Mouse (Mus musculus) forebrain, embryonic 15.5 days (tissue): Measurements from ENCODE around the gene Dse. TPM values are rescaled to one million over a fixed set of nuclear protein-coding genes. Genes with fewer than 3 reads are reported as not detected.

Experiments
- ATAC-seq: fragments of 200-750 bp; cut with Nextera tagmentation; replicated peaks from 2 replicates; pipeline ENCODE4 v1.8.0; 2017; ENCODE audit warnings: mild to moderate bottlenecking, moderate TSS enrichment, moderate library complexity
- H3K27ac ChIP-seq: fragments of 300-500 bp; sonication (generic); replicated peaks from 2 replicates; pipeline ENCODE4 v1.5.1; 2015; ENCODE audit warnings: mild to moderate bottlenecking, inconsistent platforms
- H3K27me3 ChIP-seq: fragments of 300-500 bp; sonication (generic); 2 replicates; pipeline ENCODE4 v1.6.1; 2015; ENCODE audit warnings: inconsistent platforms
- H3K36me3 ChIP-seq: fragments of 300-500 bp; sonication (generic); 2 replicates; pipeline ENCODE4 v1.6.1; 2015; ENCODE audit warnings: mild to moderate bottlenecking, inconsistent platforms
- H3K4me1 ChIP-seq: fragments of 300-500 bp; sonication (generic); 2 replicates; pipeline ENCODE4 v1.6.1; 2015; ENCODE audit warnings: inconsistent platforms
- H3K4me2 ChIP-seq: fragments of 300-500 bp; sonication (generic); replicated peaks from 2 replicates; pipeline ENCODE4 v1.6.1; 2015; ENCODE audit warnings: mild to moderate bottlenecking, inconsistent platforms
- H3K4me3 ChIP-seq: fragments of 300-500 bp; sonication (generic); 2 replicates; pipeline ENCODE4 v1.5.1; 2015; ENCODE audit warnings: mild to moderate bottlenecking, inconsistent platforms
- H3K9ac ChIP-seq: fragments of 300-500 bp; sonication (generic); replicated peaks from 2 replicates; pipeline ENCODE4 v1.6.1; 2015; ENCODE audit warnings: mild to moderate bottlenecking, inconsistent platforms
- H3K9me3 ChIP-seq: fragments of 300-500 bp; sonication (generic); 2 replicates; pipeline ENCODE4 v1.6.1; 2016; ENCODE audit warnings: inconsistent platforms
- WGBS: fragments of 180-500 bp; shearing (Covaris S2); methylation state at CpG from one replicate; pipeline ENCODE4 v1.1.7; 2015; ENCODE audit warnings: mixed read lengths; 5-methylcytosine and 5-hydroxymethylcytosine counted together
- polyA plus RNA-seq: library from polyadenylated mRNA; unstranded; fragments of >200 nt; fragmentation: Nextera tagmentation; extraction: Ambion mirVana; gene quantifications from 2 replicates; pipeline ENCODE4 v1.2.1, GENCODE M21; 2015

Gene Dse
- polyA plus RNA-seq, 1 experiment from 2014 or later, result 4.7 TPM

DNA sequence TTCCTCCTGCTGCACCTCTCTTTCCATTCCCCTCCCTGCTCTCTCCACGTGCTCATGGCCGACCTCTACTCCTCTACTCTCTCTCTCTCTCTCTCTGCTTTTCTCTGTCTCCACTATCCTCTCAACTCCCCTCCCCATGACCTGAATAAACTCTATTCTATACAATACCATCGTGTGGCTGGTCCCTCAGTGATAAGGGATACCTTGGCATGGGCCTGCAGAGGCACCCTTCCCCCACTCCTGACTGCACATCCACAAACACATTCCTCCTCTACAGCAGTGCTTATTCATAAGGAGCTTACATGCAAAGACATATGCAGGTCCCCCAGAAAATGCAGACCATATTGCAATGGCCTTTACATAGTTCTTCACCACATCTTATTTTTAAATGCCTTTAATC, 16.1 kb upstream of the Dse start:
- WGBS, result 57% methylated on average over 3 of the region's 3 CpGs
- no peak overlapping the region for H3K27ac ChIP-seq
- H3K27me3 ChIP-seq, result no peaks in the 10 kb centered on the region
- H3K4me1 ChIP-seq, result no peaks in the 10 kb centered on the region
- H3K9me3 ChIP-seq, result no peaks in the 10 kb centered on the region
- H3K4me3 ChIP-seq, result no peak overlapping the region
- H3K36me3 ChIP-seq, result no peaks in the 10 kb centered on the region
- no peak overlapping the region for H3K9ac ChIP-seq
- ATAC-seq, result no peak
- H3K4me2 ChIP-seq, result no peak overlapping the region

DNA sequence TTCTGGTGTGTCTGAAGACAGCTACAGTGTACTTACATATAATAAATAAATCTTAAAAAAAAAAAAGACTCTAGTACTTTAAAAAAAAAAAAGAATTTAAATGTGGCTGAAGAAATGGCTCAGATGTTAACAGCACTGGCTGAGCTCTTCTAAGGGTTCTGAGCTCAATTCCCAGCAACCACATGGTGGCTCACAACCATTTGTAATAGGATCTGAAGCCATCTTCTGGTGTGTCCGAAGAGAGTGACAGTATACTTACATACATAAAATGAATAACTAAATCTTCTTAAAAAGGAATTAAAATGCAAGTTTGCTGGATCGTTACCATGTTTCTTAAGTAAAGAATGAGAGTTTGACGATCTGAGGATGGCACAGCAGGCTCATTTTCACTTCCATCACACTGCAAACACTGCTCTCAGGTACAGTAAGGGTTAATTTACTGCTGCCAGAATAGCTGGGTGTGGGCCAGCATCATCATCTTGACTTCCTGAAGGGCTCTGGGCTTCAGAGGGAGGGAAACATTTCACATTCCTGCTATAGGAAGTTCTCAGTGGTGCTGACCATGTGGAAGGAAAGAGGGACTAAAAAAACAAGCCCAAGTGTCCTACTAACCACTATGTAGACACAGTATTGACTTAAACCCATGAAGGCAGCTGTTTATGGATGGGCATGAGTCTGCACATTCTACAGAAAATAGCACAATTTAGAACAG, 14.6 kb upstream of the Dse start:
- H3K27ac ChIP-seq, result no peak overlapping the region
- no peaks in the 10 kb centered on the region for H3K9me3 ChIP-seq
- no peak overlapping the region for H3K9ac ChIP-seq
- H3K36me3 ChIP-seq, result no peaks in the 10 kb centered on the region
- no peaks in the 10 kb centered on the region for H3K4me1 ChIP-seq
- H3K4me3 ChIP-seq, result no peak overlapping the region
- WGBS, result 73% methylated on average over 3 of the region's 3 CpGs
- no peaks in the 10 kb centered on the region for H3K27me3 ChIP-seq
- H3K4me2 ChIP-seq, result no peak overlapping the region
- ATAC-seq, result no peak

DNA sequence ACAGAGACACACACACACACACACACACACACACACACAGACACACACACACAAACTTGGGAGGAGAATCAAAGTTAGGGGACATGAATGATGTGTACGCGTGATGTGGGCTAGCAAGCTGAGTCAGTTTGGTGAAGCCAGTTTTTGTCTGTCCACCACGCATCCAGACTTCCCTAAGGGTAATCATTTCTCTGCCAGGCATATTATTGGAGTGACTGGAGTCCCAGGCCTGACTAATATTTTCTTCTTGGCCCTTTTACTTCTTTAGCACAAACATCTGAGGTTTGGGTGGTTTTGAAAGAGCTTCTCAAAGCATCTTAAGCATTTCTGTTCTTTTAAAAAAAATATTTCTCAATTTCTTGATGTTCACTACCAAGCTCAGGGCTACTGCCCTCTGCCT, 10.7 kb upstream of the Dse start:
- Histone ChIP-seq H3K27ac (no peak overlapping the region), H3K4me2 (no peak overlapping the region), H3K4me3 (no peak overlapping the region), H3K4me1 (no peaks in the 10 kb centered on the region), H3K36me3 (no peaks in the 10 kb centered on the region), H3K27me3 (no peaks in the 10 kb centered on the region), H3K9ac (no peak overlapping the region), H3K9me3 (no peaks in the 10 kb centered on the region)
- ATAC-seq, result no peak
- WGBS, result 95% methylated on average over 3 of the region's 3 CpGs

DNA sequence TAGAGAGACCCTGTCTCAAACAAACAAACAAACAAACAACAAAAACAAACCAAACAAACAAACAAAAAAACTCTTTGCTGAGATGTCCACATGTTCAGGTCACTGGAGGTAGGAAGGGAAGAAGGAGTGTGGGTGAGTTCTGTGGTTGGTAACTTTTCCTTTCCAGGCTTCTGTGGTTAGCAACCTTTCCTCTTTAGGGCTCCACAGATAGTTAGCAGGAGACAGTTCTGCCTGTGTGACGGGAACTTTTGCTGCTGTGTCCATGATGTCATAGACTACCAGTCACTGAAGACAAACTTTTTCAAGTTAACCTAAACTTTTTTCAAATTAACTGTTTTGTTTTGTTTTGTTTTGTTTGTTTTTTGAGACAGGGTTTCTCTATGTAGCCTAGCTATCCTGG, 8.2 kb upstream of the Dse start:
- 90% methylated on average over 1 of the region's 1 CpGs for WGBS

DNA sequence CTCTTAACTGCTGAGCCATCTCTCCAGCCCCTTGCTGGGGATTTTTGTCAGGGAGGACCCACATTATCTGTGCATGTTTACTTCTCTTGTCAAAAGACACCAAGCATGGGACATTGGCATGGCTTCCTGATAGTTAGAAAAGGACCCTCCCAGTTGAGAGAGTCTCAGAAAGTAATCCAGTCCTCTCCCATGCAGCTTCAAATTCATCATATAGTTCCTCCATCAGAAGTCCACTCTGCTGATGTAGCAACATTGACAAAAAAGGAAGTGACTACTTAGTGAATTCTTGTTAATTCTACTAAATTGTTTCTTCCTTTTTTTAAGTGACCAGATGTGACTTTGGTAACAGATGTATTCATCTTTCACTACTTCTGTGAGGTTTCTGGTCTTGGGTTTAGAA, 2.4 kb upstream of the Dse start:
- H3K27me3 ChIP-seq, result no peaks in the 10 kb centered on the region
- H3K4me2 ChIP-seq, result no peak overlapping the region
- no peaks in the 10 kb centered on the region for H3K36me3 ChIP-seq
- no peaks in the 10 kb centered on the region for H3K9me3 ChIP-seq
- no peak for ATAC-seq
- peaks cover 11% of the 10 kb centered on the region for H3K4me1 ChIP-seq
- H3K9ac ChIP-seq, result no peak overlapping the region
- H3K27ac ChIP-seq, result no peak overlapping the region
- H3K4me3 ChIP-seq, result no peak overlapping the region

More for the DNA sequence above, 8.2 kb upstream of the Dse start:
- no peak overlapping the region for H3K4me3 ChIP-seq
- H3K4me1 ChIP-seq, result no peaks in the 10 kb centered on the region
- no peaks in the 10 kb centered on the region for H3K9me3 ChIP-seq
- no peak overlapping the region for H3K4me2 ChIP-seq
- H3K9ac ChIP-seq, result no peak overlapping the region
- H3K27ac ChIP-seq, result no peak overlapping the region
- H3K27me3 ChIP-seq, result no peaks in the 10 kb centered on the region
- H3K36me3 ChIP-seq, result no peaks in the 10 kb centered on the region
- ATAC-seq, result no peak

DNA sequence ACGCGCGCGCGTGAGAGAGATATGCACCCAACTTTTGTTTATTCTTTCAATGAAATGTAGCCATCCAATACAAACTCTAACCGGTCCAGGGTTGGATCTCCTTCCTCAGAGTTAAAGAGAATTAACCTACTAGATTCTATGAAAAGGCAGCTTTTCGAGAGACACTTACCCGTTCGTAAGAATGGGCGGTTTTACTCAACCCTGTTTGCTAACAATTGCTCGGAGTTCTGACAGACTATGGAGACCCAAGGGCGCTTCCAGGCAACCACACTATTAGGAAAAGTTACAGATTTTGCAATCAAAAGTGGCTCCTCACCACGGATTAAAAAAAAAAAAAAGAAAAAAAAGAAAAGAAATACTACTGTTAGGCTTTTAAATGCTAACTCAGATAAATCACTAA, 516 bp upstream of the Dse start:
- no peak overlapping the region for H3K9ac ChIP-seq
- WGBS, result 4% methylated on average over 13 of the region's 13 CpGs
- no peak overlapping the region for H3K27ac ChIP-seq

DNA sequence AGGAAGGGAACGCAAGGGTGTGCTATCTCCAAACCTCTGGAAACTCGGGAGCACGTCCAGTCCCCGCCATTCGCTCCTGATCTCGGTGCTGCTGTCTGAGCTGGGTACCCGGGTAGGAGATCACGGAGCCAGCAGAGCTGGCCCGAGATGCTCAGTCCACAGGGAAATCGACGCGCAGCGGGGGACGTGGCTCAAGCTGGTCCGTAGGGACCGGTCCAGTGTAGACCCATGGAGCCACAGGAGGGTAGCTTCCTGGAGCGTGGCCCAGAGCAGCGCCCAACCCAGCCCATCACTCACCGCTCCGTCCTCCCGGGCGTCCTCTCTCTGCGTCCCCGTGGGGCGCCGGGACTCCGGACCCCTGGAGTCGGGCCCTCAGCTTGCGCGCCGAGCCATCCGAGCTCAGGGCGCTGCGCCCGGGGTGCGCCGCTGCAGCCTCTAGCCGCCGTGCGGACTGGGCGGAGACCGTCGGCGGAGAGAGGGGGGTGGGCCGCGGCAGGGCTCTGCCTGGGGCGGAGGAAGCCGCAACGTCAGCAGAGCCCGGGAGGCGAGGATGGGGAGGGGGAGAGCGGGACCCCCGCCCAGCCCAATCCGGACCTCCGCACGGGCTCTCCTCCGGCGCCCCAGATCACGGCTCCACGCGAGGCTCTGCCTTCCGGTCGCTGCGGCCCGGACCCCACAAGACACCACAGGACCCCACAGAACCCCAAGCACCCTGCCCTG, 572 bp downstream of the Dse start:
- Histone ChIP-seq H3K4me3 (peak overlapping the region; percentile 86), H3K4me1 (peaks cover 11% of the 10 kb centered on the region), H3K36me3 (no peaks in the 10 kb centered on the region), H3K9ac (peak overlapping the region; percentile 89), H3K9me3 (no peaks in the 10 kb centered on the region), H3K27me3 (no peaks in the 10 kb centered on the region), H3K4me2 (peak overlapping the region; percentile 91), H3K27ac (peak overlapping the region; percentile 61)
- peak; percentile 97 for ATAC-seq
- WGBS, result under 1% methylated on average over 60 of the region's 65 CpGs

More for the DNA sequence above, 516 bp upstream of the Dse start:
- peak overlapping the region; percentile 91 for H3K4me2 ChIP-seq
- H3K36me3 ChIP-seq, result no peaks in the 10 kb centered on the region
- H3K9me3 ChIP-seq, result no peaks in the 10 kb centered on the region
- ATAC-seq, result no peak
- H3K4me1 ChIP-seq, result peaks cover 11% of the 10 kb centered on the region
- no peaks in the 10 kb centered on the region for H3K27me3 ChIP-seq
- H3K4me3 ChIP-seq, result peak overlapping the region; percentile 86

DNA sequence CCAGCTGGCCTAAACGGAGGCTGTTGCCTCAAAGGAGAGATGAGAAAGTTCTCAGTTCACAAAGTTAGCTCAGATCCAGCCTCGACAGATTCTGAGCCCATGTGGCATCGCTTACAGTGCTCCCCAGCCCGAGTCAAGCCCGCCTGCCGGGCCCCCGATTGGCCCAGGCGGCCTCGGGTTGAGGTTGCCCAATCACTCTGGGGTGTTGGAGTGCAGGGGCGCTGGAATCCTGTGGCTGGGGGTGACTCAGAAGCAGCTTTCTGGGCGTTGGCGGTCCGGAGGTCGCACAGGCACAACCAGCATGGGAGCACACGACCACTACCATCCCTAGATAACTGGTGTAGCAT, 1.1 kb downstream of the Dse start:
- Histone ChIP-seq H3K36me3 (no peaks in the 10 kb centered on the region), H3K27ac (peak overlapping the region; percentile 61; the same call in 1 of the 2 replicates), H3K27me3 (no peaks in the 10 kb centered on the region), H3K4me3 (peak overlapping the region; percentile 86), H3K9me3 (no peaks in the 10 kb centered on the region), H3K4me2 (peak overlapping the region; percentile 91), H3K4me1 (peaks cover 11% of the 10 kb centered on the region), H3K9ac (peak overlapping the region; percentile 89)
- no peak; the same call in 1 of the 2 replicates for ATAC-seq
- WGBS, result 0% methylated on average over 15 of the region's 15 CpGs

DNA sequence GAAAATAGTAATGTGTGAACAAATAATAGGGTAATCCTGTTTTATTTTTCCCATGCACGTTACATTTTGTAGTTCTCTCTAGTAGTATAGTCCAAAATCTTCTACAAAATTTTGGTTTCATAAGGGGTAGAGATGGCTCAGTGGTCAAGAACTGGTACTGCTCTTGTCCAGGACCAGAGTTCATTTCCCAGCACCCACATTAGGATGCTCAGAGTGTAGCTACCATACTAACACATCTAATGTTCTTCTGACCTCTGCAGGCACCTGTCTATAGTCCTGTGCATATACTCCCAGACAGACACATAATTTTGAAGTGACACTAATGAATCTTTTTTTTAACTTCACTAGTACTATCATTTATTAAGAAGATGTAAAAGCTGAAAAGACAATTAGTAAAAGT, 1.7 kb downstream of the Dse start:
- no peak overlapping the region for H3K4me2 ChIP-seq
- H3K9me3 ChIP-seq, result no peaks in the 10 kb centered on the region
- WGBS, result 100% methylated on average over 1 of the region's 1 CpGs
- no peak overlapping the region for H3K27ac ChIP-seq
- no peaks in the 10 kb centered on the region for H3K36me3 ChIP-seq
- H3K27me3 ChIP-seq, result no peaks in the 10 kb centered on the region
- no peak overlapping the region for H3K4me3 ChIP-seq
- no peak overlapping the region for H3K9ac ChIP-seq
- peaks cover 11% of the 10 kb centered on the region for H3K4me1 ChIP-seq
- ATAC-seq, result no peak

DNA sequence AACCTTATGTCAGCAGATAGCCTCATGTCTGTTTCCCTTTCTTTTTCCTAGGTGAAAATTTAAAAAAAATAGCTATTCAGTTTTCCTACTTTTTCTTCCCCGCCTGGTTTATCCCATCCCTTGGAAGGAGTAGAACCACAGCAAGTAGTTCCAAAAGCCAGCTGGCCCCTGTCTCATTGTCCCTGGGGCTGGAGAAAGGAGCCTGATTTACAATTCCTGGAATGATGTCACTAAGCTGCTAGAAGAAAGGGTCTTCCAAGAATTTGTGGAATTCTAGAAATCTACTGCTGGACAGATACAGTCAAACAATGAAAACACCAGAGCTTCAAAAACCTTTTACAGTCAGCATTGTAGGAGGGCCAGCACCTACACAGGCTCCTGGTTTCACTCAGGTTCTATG, 6.8 kb downstream of the Dse start:
- ATAC-seq, result no peak
- no peak overlapping the region for H3K4me2 ChIP-seq
- H3K27ac ChIP-seq, result no peak overlapping the region
- H3K27me3 ChIP-seq, result no peaks in the 10 kb centered on the region
- H3K9me3 ChIP-seq, result no peaks in the 10 kb centered on the region
- H3K36me3 ChIP-seq, result no peaks in the 10 kb centered on the region
- 91% methylated on average over 1 of the region's 1 CpGs for WGBS
- no peak overlapping the region for H3K9ac ChIP-seq
- H3K4me3 ChIP-seq, result no peak overlapping the region
- no peaks in the 10 kb centered on the region for H3K4me1 ChIP-seq

DNA sequence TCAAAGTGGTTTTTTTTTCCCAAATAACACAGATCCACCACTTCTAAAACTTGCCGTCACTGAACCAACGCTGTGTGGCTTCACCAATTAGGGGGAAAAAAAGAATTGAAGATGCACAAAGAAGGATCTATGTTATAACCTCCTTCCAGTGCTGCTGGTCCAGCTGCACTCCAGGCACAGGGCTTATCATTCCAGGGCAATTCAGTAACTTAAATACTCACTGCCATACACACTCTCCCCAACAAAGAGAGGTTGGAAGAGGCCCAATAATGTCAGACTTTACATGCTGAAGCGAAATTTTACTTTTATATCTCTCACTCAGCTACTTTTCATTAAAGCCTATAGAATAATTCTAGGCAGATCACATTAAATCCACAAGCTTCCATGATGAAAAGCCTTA, 8.9 kb downstream of the Dse start:
- WGBS, result 64% methylated on average over 3 of the region's 3 CpGs
- no peak overlapping the region for H3K4me2 ChIP-seq
- no peak for ATAC-seq

DNA sequence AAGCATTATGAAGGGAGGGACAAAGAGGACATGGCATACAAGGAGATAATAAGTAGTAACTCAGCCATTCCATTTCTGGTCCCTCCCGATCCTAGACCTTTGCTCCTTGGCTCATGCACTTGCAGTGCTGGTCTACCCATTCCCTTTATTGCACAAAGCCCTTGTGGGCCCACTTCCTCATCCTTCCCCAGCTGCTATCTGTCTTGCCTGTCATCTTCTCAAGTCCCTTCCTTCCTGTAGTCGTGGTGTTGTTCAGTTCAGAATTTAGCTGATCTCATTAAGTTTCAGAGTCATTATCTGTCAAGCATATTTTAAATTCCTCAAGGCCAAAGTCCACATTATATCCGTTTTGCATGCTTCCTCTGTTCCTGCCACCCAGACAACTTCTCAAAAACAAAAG, 9.5 kb downstream of the Dse start:
- no peak overlapping the region for H3K4me2 ChIP-seq
- H3K4me1 ChIP-seq, result no peaks in the 10 kb centered on the region
- no peaks in the 10 kb centered on the region for H3K9me3 ChIP-seq
- H3K9ac ChIP-seq, result no peak overlapping the region
- H3K4me3 ChIP-seq, result no peak overlapping the region
- ATAC-seq, result no peak
- no peak overlapping the region for H3K27ac ChIP-seq
- no peaks in the 10 kb centered on the region for H3K36me3 ChIP-seq
- H3K27me3 ChIP-seq, result no peaks in the 10 kb centered on the region
- WGBS, result 61% methylated on average over 3 of the region's 3 CpGs

More for the DNA sequence above, 8.9 kb downstream of the Dse start:
- H3K9ac ChIP-seq, result no peak overlapping the region
- H3K36me3 ChIP-seq, result no peaks in the 10 kb centered on the region
- H3K27me3 ChIP-seq, result no peaks in the 10 kb centered on the region
- H3K27ac ChIP-seq, result no peak overlapping the region
- no peaks in the 10 kb centered on the region for H3K4me1 ChIP-seq
- H3K4me3 ChIP-seq, result no peak overlapping the region
- no peaks in the 10 kb centered on the region for H3K9me3 ChIP-seq

DNA sequence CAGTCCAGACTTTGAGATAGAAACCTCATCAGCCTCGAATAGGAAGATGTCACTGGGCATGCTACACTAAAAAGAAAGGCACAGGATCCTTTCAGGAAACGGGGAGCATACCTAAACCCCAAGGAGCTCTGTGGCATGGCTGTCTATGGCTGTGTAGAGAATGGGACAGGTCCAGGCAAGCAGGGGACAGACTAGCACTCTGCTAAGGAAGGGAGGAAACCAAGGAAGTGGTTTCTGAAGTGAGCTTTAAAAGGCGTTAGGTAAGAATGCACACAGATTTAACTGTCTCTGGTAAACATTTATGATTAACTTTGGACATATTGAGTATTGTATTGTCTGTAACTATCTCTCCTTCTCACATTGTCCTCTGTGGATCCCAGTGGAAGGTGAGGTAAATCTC, 10.2 kb downstream of the Dse start:
- H3K9me3 ChIP-seq, result no peaks in the 10 kb centered on the region
- H3K4me3 ChIP-seq, result no peak overlapping the region
- ATAC-seq, result no peak
- H3K9ac ChIP-seq, result no peak overlapping the region
- WGBS, result 88% methylated on average over 3 of the region's 3 CpGs
- H3K27me3 ChIP-seq, result no peaks in the 10 kb centered on the region
- H3K27ac ChIP-seq, result no peak overlapping the region
- H3K4me2 ChIP-seq, result no peak overlapping the region
- H3K36me3 ChIP-seq, result no peaks in the 10 kb centered on the region
- no peaks in the 10 kb centered on the region for H3K4me1 ChIP-seq
